Mouse (Mus musculus): ENCODE results near the gene Drc7. TPM values are rescaled to one million over a fixed set of nuclear protein-coding genes. Genes with fewer than 3 reads are reported as not detected.
A peak's percentile ranks its signal among the peaks of the same experiment; 100 is the strongest.
"Not testable (repeated sequence)": the region's sequence is repeated elsewhere in the genome, so short reads cannot be mapped to it uniquely, and the experiment has no call there.

Gene Drc7
- polyA plus RNA-seq, 2 experiments, result 0.10 TPM; not detected in 1

DNA sequence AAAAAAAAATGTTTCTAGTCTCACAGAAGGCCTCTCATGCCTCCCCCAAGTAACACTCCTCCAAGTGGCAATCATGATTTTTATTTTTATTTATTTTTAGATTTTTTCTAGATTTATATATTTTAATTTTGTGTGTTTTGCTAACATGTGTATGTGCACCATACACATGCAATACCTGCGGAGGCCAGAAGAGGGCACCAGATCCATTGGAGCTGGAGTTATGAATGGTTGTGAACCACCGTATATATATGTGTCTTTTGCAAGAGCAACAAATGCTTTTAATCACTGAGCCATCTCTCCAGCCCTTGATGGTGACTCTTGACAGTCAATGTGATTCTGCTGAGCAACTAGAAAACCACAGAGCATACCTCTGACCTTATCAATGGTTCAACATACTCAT lies 29.5 kb upstream of the Drc7 start:
- Histone ChIP-seq H3K27me3 (ENCODE audit: control insufficient read depth, insufficient read depth, low read length) (no peaks in the 10 kb centered on the region), H3K27ac (replicated peaks; ENCODE audit: low read depth, low read length) (no peak overlapping the region), H3K9ac (ENCODE audit: low read depth, low read length, severe bottlenecking) (no peak overlapping the region), H3K4me3 (replicated peaks; ENCODE audit: low read length) (no peak overlapping the region), H3K36me3 (ENCODE audit: control insufficient read depth, insufficient read depth, low read length) (no peaks in the 10 kb centered on the region), H3K4me1 (ENCODE audit: control insufficient read depth, insufficient read depth, low read length) (no peaks in the 10 kb centered on the region), H3K4me2 (replicated peaks; ENCODE audit: low read depth, low read length, severe bottlenecking) (no peak overlapping the region), H3K9me3 (ENCODE audit: control insufficient read depth, low read length) (no peaks in the 10 kb centered on the region)
- TF ChIP-seq POLR2A (IDR thresholded peaks at IDR 0.05; ENCODE audit: borderline replicate concordance, extremely low read depth, insufficient read depth, insufficient read length), result no peak
- no peak for DNase-seq (ENCODE audit: low spot score)
- no peak for ATAC-seq (ENCODE audit: low FRiP score, low read depth)
- WGBS, result 74% methylated on average over 2 of the region's 2 CpGs

DNA sequence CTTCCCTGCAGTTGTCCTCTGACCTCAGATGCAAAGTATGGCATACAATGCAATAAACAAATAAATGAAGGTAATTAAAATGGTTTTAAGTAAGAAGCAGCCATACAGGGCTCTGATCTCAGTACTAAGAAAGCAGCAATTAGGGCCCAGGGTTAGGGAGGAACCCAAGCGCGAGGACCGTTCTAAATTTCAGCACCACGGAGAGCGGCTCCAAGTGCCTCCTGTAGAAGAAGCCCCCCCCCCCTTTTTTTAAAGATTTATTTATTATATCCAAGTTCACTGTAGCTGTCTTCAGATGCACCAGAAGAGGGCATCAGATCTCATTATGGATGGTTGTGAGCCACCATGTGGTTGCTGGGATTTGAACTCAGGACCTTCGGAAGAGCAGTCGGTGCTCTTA lies 26.5 kb upstream of the Drc7 start:
- 47% methylated on average over 7 of the region's 7 CpGs for WGBS
- H3K4me2 ChIP-seq (replicated peaks; ENCODE audit: low read depth, low read length, severe bottlenecking); H3K27me3 ChIP-seq (ENCODE audit: control insufficient read depth, insufficient read depth, low read length); H3K9ac ChIP-seq (ENCODE audit: low read depth, low read length, severe bottlenecking); H3K4me1 ChIP-seq (ENCODE audit: control insufficient read depth, insufficient read depth, low read length); H3K27ac ChIP-seq (replicated peaks; ENCODE audit: low read depth, low read length); H3K36me3 ChIP-seq (ENCODE audit: control insufficient read depth, insufficient read depth, low read length); H3K9me3 ChIP-seq (ENCODE audit: control insufficient read depth, low read length); H3K4me3 ChIP-seq (replicated peaks; ENCODE audit: low read length); ATAC-seq (ENCODE audit: low FRiP score, low read depth): not testable (repeated sequence)
- peak; percentile 71 for DNase-seq (ENCODE audit: low spot score)

DNA sequence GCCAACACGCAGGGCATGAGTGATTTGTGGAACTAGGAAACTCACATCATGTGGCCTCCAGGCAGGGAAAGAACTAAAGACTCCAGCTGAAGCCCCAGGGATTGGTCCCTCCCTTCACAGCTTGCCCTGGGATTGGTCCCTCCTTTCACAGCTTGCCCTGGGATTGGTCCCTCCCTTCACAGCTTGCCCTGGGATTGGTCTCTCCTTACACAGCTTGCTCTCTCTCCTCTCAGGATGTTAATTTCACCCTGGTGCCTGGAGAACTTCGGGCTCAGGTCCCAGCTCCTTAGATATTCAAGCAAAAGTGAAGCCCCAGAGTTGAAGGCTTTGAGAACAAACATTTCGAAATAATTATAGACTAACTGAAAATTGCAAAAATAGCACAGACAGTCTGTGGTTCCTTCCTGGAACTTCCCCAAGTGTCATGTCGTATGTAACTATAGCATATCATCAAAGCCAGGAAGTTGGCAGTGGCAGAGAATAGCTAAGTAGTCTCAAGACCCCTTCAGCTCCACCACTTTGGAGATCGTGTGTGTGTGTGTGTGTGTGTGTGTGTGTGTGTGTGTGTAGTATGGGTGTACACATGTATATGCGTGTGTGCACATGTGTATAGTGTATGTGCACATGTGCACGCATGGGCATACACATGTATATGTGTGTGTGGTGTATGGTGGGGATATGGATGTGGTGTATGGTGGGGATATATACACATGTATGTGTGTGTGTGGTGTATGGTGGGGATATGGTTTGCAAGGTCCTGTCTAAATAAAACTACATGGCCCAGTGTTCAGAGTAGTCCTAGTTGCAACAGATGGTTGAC lies 17.6 kb upstream of the Drc7 start:
- Histone ChIP-seq H3K27me3 (ENCODE audit: control insufficient read depth, insufficient read depth, low read length) (no peaks in the 10 kb centered on the region), H3K4me2 (replicated peaks; ENCODE audit: low read depth, low read length, severe bottlenecking) (no peak overlapping the region), H3K9ac (ENCODE audit: low read depth, low read length, severe bottlenecking) (no peak overlapping the region), H3K4me1 (ENCODE audit: control insufficient read depth, insufficient read depth, low read length) (no peaks in the 10 kb centered on the region), H3K4me3 (replicated peaks; ENCODE audit: low read length) (no peak overlapping the region), H3K27ac (replicated peaks; ENCODE audit: low read depth, low read length) (no peak overlapping the region), H3K9me3 (ENCODE audit: control insufficient read depth, low read length) (no peaks in the 10 kb centered on the region), H3K36me3 (ENCODE audit: control insufficient read depth, insufficient read depth, low read length) (no peaks in the 10 kb centered on the region)
- ATAC-seq (ENCODE audit: low FRiP score, low read depth), result peak; percentile 55; the same call in 1 of the 2 replicates
- WGBS, result 66% methylated on average over 7 of the region's 7 CpGs
- peak; percentile 47 for DNase-seq (ENCODE audit: low spot score)
- no peak for TF ChIP-seq POLR2A (IDR thresholded peaks at IDR 0.05; ENCODE audit: borderline replicate concordance, extremely low read depth, insufficient read depth, insufficient read length)

- no peak overlapping the region for H3K27ac ChIP-seq (replicated peaks; ENCODE audit: low read depth, low read length)
- no peaks in the 10 kb centered on the region for H3K9me3 ChIP-seq (ENCODE audit: control insufficient read depth, low read length)
- H3K36me3 ChIP-seq (ENCODE audit: control insufficient read depth, insufficient read depth, low read length), result no peaks in the 10 kb centered on the region
- no peak overlapping the region for H3K9ac ChIP-seq (ENCODE audit: low read depth, low read length, severe bottlenecking)
- H3K4me2 ChIP-seq (replicated peaks; ENCODE audit: low read depth, low read length, severe bottlenecking), result no peak overlapping the region
- WGBS, result 67% methylated on average over 6 of the region's 6 CpGs
- ATAC-seq (ENCODE audit: low FRiP score, low read depth), result no peak
- H3K4me1 ChIP-seq (ENCODE audit: control insufficient read depth, insufficient read depth, low read length), result peaks cover 3% of the 10 kb centered on the region; the same call in 1 of the 2 replicates
- H3K27me3 ChIP-seq (ENCODE audit: control insufficient read depth, insufficient read depth, low read length), result no peaks in the 10 kb centered on the region
- no peak overlapping the region for H3K4me3 ChIP-seq (replicated peaks; ENCODE audit: low read length)
- no peak for DNase-seq (ENCODE audit: low spot score)
- no peak for TF ChIP-seq POLR2A (IDR thresholded peaks at IDR 0.05; ENCODE audit: borderline replicate concordance, extremely low read depth, insufficient read depth, insufficient read length)
Observed at GRCm38 (mm10) chr8:95041883-95042784, 12.8 kb upstream of the Drc7 start.

DNA sequence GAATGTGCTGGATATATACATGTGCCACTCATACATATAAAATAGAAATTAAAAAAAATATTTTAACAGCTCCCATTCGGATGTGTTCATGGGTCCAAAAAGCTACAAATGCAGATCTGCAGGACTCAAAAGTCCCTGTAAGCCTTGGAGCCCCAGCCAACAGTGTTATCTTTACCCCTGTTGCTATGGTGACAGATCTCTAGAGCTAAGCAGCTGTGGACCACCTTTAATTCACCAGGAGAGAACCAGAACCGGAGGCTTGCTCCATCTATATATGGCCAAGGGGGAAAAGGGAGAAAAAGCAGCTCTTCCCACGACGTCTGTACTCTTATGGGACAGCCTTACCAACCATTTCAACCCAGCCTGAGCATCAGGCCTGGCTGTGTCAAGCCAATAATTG lies 10.1 kb upstream of the Drc7 start:
- no peak overlapping the region for H3K4me2 ChIP-seq (replicated peaks; ENCODE audit: low read depth, low read length, severe bottlenecking)
- no peak overlapping the region for H3K4me3 ChIP-seq (replicated peaks; ENCODE audit: low read length)
- 65% methylated on average over 4 of the region's 4 CpGs for WGBS
- peaks cover 5% of the 10 kb centered on the region; the same call in 1 of the 2 replicates for H3K4me1 ChIP-seq (ENCODE audit: control insufficient read depth, insufficient read depth, low read length)
- TF ChIP-seq POLR2A (IDR thresholded peaks at IDR 0.05; ENCODE audit: borderline replicate concordance, extremely low read depth, insufficient read depth, insufficient read length), result no peak
- no peak for DNase-seq (ENCODE audit: low spot score)
- H3K9ac ChIP-seq (ENCODE audit: low read depth, low read length, severe bottlenecking), result no peak overlapping the region
- no peaks in the 10 kb centered on the region for H3K27me3 ChIP-seq (ENCODE audit: control insufficient read depth, insufficient read depth, low read length)
- H3K36me3 ChIP-seq (ENCODE audit: control insufficient read depth, insufficient read depth, low read length), result no peaks in the 10 kb centered on the region
- H3K9me3 ChIP-seq (ENCODE audit: control insufficient read depth, low read length), result no peaks in the 10 kb centered on the region
- H3K27ac ChIP-seq (replicated peaks; ENCODE audit: low read depth, low read length), result no peak overlapping the region
- ATAC-seq (ENCODE audit: low FRiP score, low read depth), result no peak
